Mouse (Mus musculus): Measurements from ENCODE around the gene Ash1l. TPM values are rescaled to one million over a fixed set of nuclear protein-coding genes. Genes with fewer than 3 reads are reported as not detected.
A peak's percentile ranks its signal among the peaks of the same experiment; 100 is the strongest.

The Ash1l gene
- polyA plus RNA-seq (2014; fragmentation: Nextera tagmentation; extraction: Ambion mirVana), result 20.0 and 21.4 TPM in 2 replicates

GRCm38 (mm10) chr3:88950576-88951326 lies at the start of gene Ash1l, which contains the start of gene Dap3:
Gene Ash1l, plus strand, starts transcription at chr3:88950622.
Gene Dap3, minus strand, starts transcription at chr3:88951181.
- DNase-seq (ENCODE audit: low spot score), result peak; percentile 68
- no peaks in the 10 kb centered on the region for H3K9me3 ChIP-seq (ENCODE audit: control insufficient read depth, low read length)
- peaks cover 32% of the 10 kb centered on the region for H3K4me1 ChIP-seq (replicated peaks; ENCODE audit: control insufficient read depth, insufficient read depth, low read length)
- H3K9ac ChIP-seq, result peak within 1 kb of the TSS; percentile 94
- no peaks in the 10 kb centered on the region for H3K27me3 ChIP-seq (ENCODE audit: control insufficient read depth, insufficient read depth, low read length)
- H3K27ac ChIP-seq, result peak within 1 kb of the TSS; percentile 99
- H3K4me3 ChIP-seq (replicated peaks; ENCODE audit: low read length), result peak within 1 kb of the TSS; percentile 69
- no peaks in the 10 kb centered on the region for H3K36me3 ChIP-seq (replicated peaks; ENCODE audit: control insufficient read depth, insufficient read depth)
- peak within 1 kb of the TSS; percentile 78 for H3K4me2 ChIP-seq (replicated peaks)
- under 1% methylated on average over 29 of the region's 64 CpGs for WGBS
- ATAC-seq (ENCODE audit: low FRiP score), result peak; percentile 84

GRCm38 (mm10) chr3:88904803-88905202 lies 45.6 kb upstream of the Ash1l start:
- Histone ChIP-seq H3K9ac (no peak overlapping the region), H3K27ac (no peak overlapping the region), H3K4me2 (replicated peaks) (no peak overlapping the region), H3K4me3 (replicated peaks; ENCODE audit: low read length) (no peak overlapping the region), H3K27me3 (ENCODE audit: control insufficient read depth, insufficient read depth, low read length) (no peaks in the 10 kb centered on the region), H3K9me3 (ENCODE audit: control insufficient read depth, low read length) (no peaks in the 10 kb centered on the region), H3K36me3 (replicated peaks; ENCODE audit: control insufficient read depth, insufficient read depth) (peaks cover 96% of the 10 kb centered on the region), H3K4me1 (replicated peaks; ENCODE audit: control insufficient read depth, insufficient read depth, low read length) (no peaks in the 10 kb centered on the region)
- ATAC-seq (ENCODE audit: low FRiP score) (no peak), DNase-seq (ENCODE audit: low spot score) (no peak)
- 94% methylated on average over 3 of the region's 3 CpGs for WGBS

- H3K27ac ChIP-seq, result no peak overlapping the region
- 87% methylated on average over 6 of the region's 6 CpGs for WGBS
- no peak overlapping the region for H3K4me2 ChIP-seq (replicated peaks)
Observed at GRCm38 (mm10) chr3:88905209-88905608, 45.2 kb upstream of the Ash1l start.

GRCm38 (mm10) chr3:88905741-88906140 lies 44.7 kb upstream of the Ash1l start:
- H3K36me3 ChIP-seq (replicated peaks; ENCODE audit: control insufficient read depth, insufficient read depth), result peaks cover 99% of the 10 kb centered on the region
- ATAC-seq (ENCODE audit: low FRiP score), result no peak
- 88% methylated on average over 2 of the region's 2 CpGs for WGBS
- no peak overlapping the region for H3K27ac ChIP-seq
- no peaks in the 10 kb centered on the region for H3K27me3 ChIP-seq (ENCODE audit: control insufficient read depth, insufficient read depth, low read length)
- H3K9ac ChIP-seq, result no peak overlapping the region
- H3K4me3 ChIP-seq (replicated peaks; ENCODE audit: low read length), result no peak overlapping the region
- no peak overlapping the region for H3K4me2 ChIP-seq (replicated peaks)
- no peak for DNase-seq (ENCODE audit: low spot score)
- no peaks in the 10 kb centered on the region for H3K9me3 ChIP-seq (ENCODE audit: control insufficient read depth, low read length)
- no peaks in the 10 kb centered on the region for H3K4me1 ChIP-seq (replicated peaks; ENCODE audit: control insufficient read depth, insufficient read depth, low read length)

More at GRCm38 (mm10) chr3:88905209-88905608, 45.2 kb upstream of the Ash1l start:
- H3K9ac ChIP-seq, result no peak overlapping the region
- peaks cover 99% of the 10 kb centered on the region for H3K36me3 ChIP-seq (replicated peaks; ENCODE audit: control insufficient read depth, insufficient read depth)
- DNase-seq (ENCODE audit: low spot score), result no peak
- no peak overlapping the region for H3K4me3 ChIP-seq (replicated peaks; ENCODE audit: low read length)
- no peaks in the 10 kb centered on the region for H3K4me1 ChIP-seq (replicated peaks; ENCODE audit: control insufficient read depth, insufficient read depth, low read length)
- no peaks in the 10 kb centered on the region for H3K27me3 ChIP-seq (ENCODE audit: control insufficient read depth, insufficient read depth, low read length)
- no peak for ATAC-seq (ENCODE audit: low FRiP score)
- H3K9me3 ChIP-seq (ENCODE audit: control insufficient read depth, low read length), result no peaks in the 10 kb centered on the region

- Histone ChIP-seq H3K4me2 (replicated peaks) (no peak overlapping the region), H3K27me3 (ENCODE audit: control insufficient read depth, insufficient read depth, low read length) (no peaks in the 10 kb centered on the region), H3K36me3 (replicated peaks; ENCODE audit: control insufficient read depth, insufficient read depth) (peaks cover 100% of the 10 kb centered on the region), H3K27ac (no peak overlapping the region), H3K4me1 (replicated peaks; ENCODE audit: control insufficient read depth, insufficient read depth, low read length) (no peaks in the 10 kb centered on the region), H3K9me3 (ENCODE audit: control insufficient read depth, low read length) (no peaks in the 10 kb centered on the region), H3K4me3 (replicated peaks; ENCODE audit: low read length) (no peak overlapping the region), H3K9ac (no peak overlapping the region)
- ATAC-seq (ENCODE audit: low FRiP score) (no peak), DNase-seq (ENCODE audit: low spot score) (no peak)
- WGBS, result 90% methylated on average over 6 of the region's 6 CpGs
Observed at GRCm38 (mm10) chr3:88906393-88907159, 43.8 kb upstream of the Ash1l start.

- peak overlapping the region; percentile 62 for H3K4me2 ChIP-seq (replicated peaks)
- H3K4me3 ChIP-seq (replicated peaks; ENCODE audit: low read length), result peak overlapping the region; percentile 65; the same call in 1 of the 2 replicates
- peaks cover 7% of the 10 kb centered on the region for H3K4me1 ChIP-seq (replicated peaks; ENCODE audit: control insufficient read depth, insufficient read depth, low read length)
- DNase-seq (ENCODE audit: low spot score), result no peak
- H3K36me3 ChIP-seq (replicated peaks; ENCODE audit: control insufficient read depth, insufficient read depth), result peaks cover 49% of the 10 kb centered on the region
- 91% methylated on average over 7 of the region's 7 CpGs for WGBS
- H3K27me3 ChIP-seq (ENCODE audit: control insufficient read depth, insufficient read depth, low read length), result no peaks in the 10 kb centered on the region
- no peaks in the 10 kb centered on the region for H3K9me3 ChIP-seq (ENCODE audit: control insufficient read depth, low read length)
- H3K9ac ChIP-seq, result no peak overlapping the region
- H3K27ac ChIP-seq, result no peak overlapping the region
- no peak for ATAC-seq (ENCODE audit: low FRiP score)
Observed at GRCm38 (mm10) chr3:88912585-88912984, 37.8 kb upstream of the Ash1l start.

GRCm38 (mm10) chr3:88913511-88914383 lies 36.7 kb upstream of the Ash1l start, which contains the start of gene Msto1:
Gene Msto1, minus strand, starts transcription at chr3:88913999.
- Histone ChIP-seq H3K4me2 (replicated peaks) (peak within 1 kb of the TSS; percentile 62), H3K9ac (peak within 1 kb of the TSS; percentile 74), H3K27me3 (ENCODE audit: control insufficient read depth, insufficient read depth, low read length) (no peaks in the 10 kb centered on the region), H3K9me3 (ENCODE audit: control insufficient read depth, low read length) (no peaks in the 10 kb centered on the region), H3K36me3 (replicated peaks; ENCODE audit: control insufficient read depth, insufficient read depth) (peaks cover 38% of the 10 kb centered on the region), H3K4me1 (replicated peaks; ENCODE audit: control insufficient read depth, insufficient read depth, low read length) (peaks cover 7% of the 10 kb centered on the region), H3K4me3 (replicated peaks; ENCODE audit: low read length) (peak within 1 kb of the TSS; percentile 65), H3K27ac (peak within 1 kb of the TSS; percentile 74)
- DNase-seq (ENCODE audit: low spot score) (peak; percentile 88), ATAC-seq (ENCODE audit: low FRiP score) (peak; percentile 96)
- under 1% methylated on average over 60 of the region's 62 CpGs for WGBS

GRCm38 (mm10) chr3:88914384-88914810 lies 36.0 kb upstream of the Ash1l start:
- peak overlapping the region; percentile 74 for H3K9ac ChIP-seq
- no peaks in the 10 kb centered on the region for H3K9me3 ChIP-seq (ENCODE audit: control insufficient read depth, low read length)
- peaks cover 7% of the 10 kb centered on the region for H3K4me1 ChIP-seq (replicated peaks; ENCODE audit: control insufficient read depth, insufficient read depth, low read length)
- H3K4me2 ChIP-seq (replicated peaks), result peak overlapping the region; percentile 62
- H3K27me3 ChIP-seq (ENCODE audit: control insufficient read depth, insufficient read depth, low read length), result no peaks in the 10 kb centered on the region
- peak overlapping the region; percentile 74 for H3K27ac ChIP-seq
- ATAC-seq (ENCODE audit: low FRiP score) (no peak), DNase-seq (ENCODE audit: low spot score) (no peak)
- H3K4me3 ChIP-seq (replicated peaks; ENCODE audit: low read length), result peak overlapping the region; percentile 65
- peaks cover 31% of the 10 kb centered on the region for H3K36me3 ChIP-seq (replicated peaks; ENCODE audit: control insufficient read depth, insufficient read depth)
- WGBS, result 29% methylated on average over 8 of the region's 8 CpGs
